Mouse (Mus musculus) testis, adult 2 months (tissue): ENCODE data around the gene R3hdm2.

ENCODE experiments used
- CTCF ChIP-seq: fragments of 200-500 bp; IDR thresholded peaks from 2 replicates; pipeline ENCODE4 v1.5.1; 2012; ENCODE audit warnings: low read depth, mild to moderate bottlenecking, inconsistent platforms, low read length, moderate library complexity; ENCODE audit not compliant: control insufficient read depth, insufficient read depth, insufficient replicate concordance
- POLR2A ChIP-seq: fragments of 200-500 bp; IDR thresholded peaks from 2 replicates; pipeline ENCODE4 v1.6.1; 2012; ENCODE audit warnings: low read depth, mild to moderate bottlenecking, inconsistent platforms, low read length, moderate library complexity; ENCODE audit not compliant: control insufficient read depth

- TF ChIP-seq CTCF (peak; percentile 52; the same call in 1 of the 2 replicates), POLR2A (no peak)
Observed at GRCm38 (mm10) chr10:127332211-127332874, 47.8 kb upstream of the R3hdm2 start.
